Mouse (Mus musculus) heart, embryonic 14.5 days (tissue): ENCODE results near the gene Acot1. TPM values are rescaled to one million over a fixed set of nuclear protein-coding genes. Genes with fewer than 3 reads are reported as not detected.

Source experiments
- ATAC-seq: fragments of 200-750 bp; cut with Nextera tagmentation; 2 replicates; pipeline ENCODE4 v1.8.0; 2017; ENCODE audit warnings: low read depth, moderate TSS enrichment; ENCODE audit not compliant: insufficient number of reproducible peaks, insufficient read depth, low FRiP score
- H3K27ac ChIP-seq, 2 experiments: fragments of 200-500 bp in 1 of 2; fragments of 300-500 bp in 1 of 2; sonication (generic) in 1 of 2; replicated peaks in 1 of 2; 2 replicates each; pipeline ENCODE4 v1.5.1; 2012 to 2014; ENCODE audit warnings: low read depth in 2 of 2, low read length in 2 of 2, control low read depth in 1 of 2, mild to moderate bottlenecking in 1 of 2, mixed read lengths in 1 of 2; ENCODE audit not compliant: control insufficient read depth in 1 of 2, insufficient read depth in 1 of 2
- H3K27me3 ChIP-seq: fragments of 300-500 bp; sonication (generic); 2 replicates; pipeline ENCODE4 v1.6.1; 2014; ENCODE audit warnings: mild to moderate bottlenecking, low read length, control low read depth; ENCODE audit not compliant: control insufficient read depth, insufficient read depth
- H3K36me3 ChIP-seq: fragments of 300-500 bp; sonication (generic); 2 replicates; pipeline ENCODE4 v1.6.1; 2014; ENCODE audit warnings: mild to moderate bottlenecking, control low read depth, low read length, mixed read lengths; ENCODE audit not compliant: control insufficient read depth, insufficient read depth
- H3K4me1 ChIP-seq, 2 experiments: fragments of 200-500 bp in 1 of 2; fragments of 300-500 bp in 1 of 2; sonication (generic) in 1 of 2; 2 replicates each; pipeline ENCODE4 v1.6.1; 2012 to 2014; ENCODE audit warnings: low read length in 2 of 2, control low read depth in 1 of 2, mixed read lengths in 1 of 2; ENCODE audit not compliant: control insufficient read depth in 2 of 2, insufficient read depth in 2 of 2
- H3K4me2 ChIP-seq: fragments of 300-500 bp; sonication (generic); 2 replicates; pipeline ENCODE4 v1.6.1; 2014; ENCODE audit warnings: mild to moderate bottlenecking, low read length
- H3K4me3 ChIP-seq, 2 experiments: fragments of 200-500 bp in 1 of 2; fragments of 300-500 bp in 1 of 2; sonication (generic) in 1 of 2; 2 replicates each; pipeline ENCODE4 v1.5.1; 2012 to 2014; ENCODE audit warnings: low read length in 2 of 2, mild to moderate bottlenecking in 2 of 2, control low read depth in 1 of 2, low read depth in 1 of 2, moderate library complexity in 1 of 2; ENCODE audit not compliant: control insufficient read depth in 1 of 2, insufficient read depth in 1 of 2
- H3K9ac ChIP-seq: fragments of 300-500 bp; sonication (generic); 2 replicates; pipeline ENCODE4 v1.6.1; 2014; ENCODE audit warnings: mild to moderate bottlenecking, low read length
- H3K9me3 ChIP-seq: fragments of 300-500 bp; sonication (generic); 2 replicates; pipeline ENCODE4 v1.6.1; 2016; ENCODE audit warnings: low read length, control low read depth; ENCODE audit not compliant: control insufficient read depth
- WGBS: fragments of 180-500 bp; shearing (Covaris S2); extraction: QIAGEN DNeasy Blood & Tissue Kit; methylation state at CpG from one replicate; pipeline ENCODE4 v1.1.7; 2014; 5-methylcytosine and 5-hydroxymethylcytosine counted together
- polyA plus RNA-seq: library from polyadenylated mRNA; unstranded; fragments of >200 nt; fragmentation: Nextera tagmentation; extraction: Ambion mirVana; gene quantifications from 2 replicates; pipeline ENCODE4 v1.2.1, GENCODE M21; 2014

The Acot1 gene
- polyA plus RNA-seq, 1 experiment from 2014 or later, result 31.9 TPM

DNA sequence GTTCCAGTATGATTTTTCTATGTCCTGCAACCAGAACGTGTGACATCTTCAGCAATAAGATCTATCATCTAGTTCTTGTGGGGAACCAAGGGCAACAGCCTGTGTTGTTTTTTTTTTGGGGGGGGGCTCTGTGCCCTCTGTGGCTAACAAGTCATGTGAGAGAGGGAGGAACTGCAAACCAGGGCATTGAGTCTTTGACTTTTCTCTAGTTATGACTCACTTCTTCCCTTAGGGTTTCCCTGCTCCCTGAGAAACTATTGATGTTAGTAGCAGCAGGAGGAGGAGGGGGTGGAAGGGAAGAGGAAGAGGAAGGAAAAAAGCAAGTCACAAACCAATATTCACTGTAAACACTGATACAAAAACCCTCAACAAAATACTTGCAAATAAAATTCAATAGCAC is 5.4 kb upstream of the Acot1 start:
- Histone ChIP-seq H3K4me3 (no peak overlapping the region), H3K27ac (no peak overlapping the region), H3K4me1 (peaks cover 10 to 16% of the 10 kb centered on the region in 2 experiments), H3K36me3 (no peaks in the 10 kb centered on the region), H3K4me2 (no peak overlapping the region), H3K27me3 (no peaks in the 10 kb centered on the region), H3K9me3 (peaks cover 10% of the 10 kb centered on the region), H3K9ac (no peak overlapping the region)
- WGBS, result 79% methylated on average over 1 of the region's 1 CpGs
- ATAC-seq, result no peak

DNA sequence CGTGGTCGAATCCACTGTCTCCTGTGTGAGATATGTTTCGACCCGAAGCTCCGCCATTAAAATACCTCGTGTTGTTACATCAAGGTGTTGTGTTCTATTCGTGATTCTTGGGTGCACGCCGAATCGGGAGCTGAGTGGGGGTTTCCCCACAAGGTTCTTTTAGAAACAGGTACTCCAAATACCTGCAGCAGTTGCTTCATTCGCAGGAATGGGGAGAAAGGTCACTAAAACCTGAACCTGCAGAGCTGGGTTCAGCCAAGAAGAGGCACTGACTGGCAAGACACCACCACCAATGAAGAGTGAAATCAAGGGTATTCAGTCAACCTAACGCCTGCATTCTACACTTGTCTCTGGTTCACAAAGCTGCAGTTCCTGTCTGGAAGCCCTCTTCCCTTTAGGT is 1.0 kb upstream of the Acot1 start:
- no peaks in the 10 kb centered on the region for H3K9me3 ChIP-seq
- H3K4me1 ChIP-seq, result peaks cover 3 to 5% of the 10 kb centered on the region in 2 experiments; a peak in 2 of 4 replicates
- no peak overlapping the region for H3K4me3 ChIP-seq
- no peaks in the 10 kb centered on the region for H3K36me3 ChIP-seq
- no peak overlapping the region for H3K9ac ChIP-seq
- no peaks in the 10 kb centered on the region for H3K27me3 ChIP-seq
- WGBS, result 89% methylated on average over 11 of the region's 12 CpGs
- H3K27ac ChIP-seq, result no peak overlapping the region
- no peak overlapping the region for H3K4me2 ChIP-seq
- ATAC-seq, result no peak

DNA sequence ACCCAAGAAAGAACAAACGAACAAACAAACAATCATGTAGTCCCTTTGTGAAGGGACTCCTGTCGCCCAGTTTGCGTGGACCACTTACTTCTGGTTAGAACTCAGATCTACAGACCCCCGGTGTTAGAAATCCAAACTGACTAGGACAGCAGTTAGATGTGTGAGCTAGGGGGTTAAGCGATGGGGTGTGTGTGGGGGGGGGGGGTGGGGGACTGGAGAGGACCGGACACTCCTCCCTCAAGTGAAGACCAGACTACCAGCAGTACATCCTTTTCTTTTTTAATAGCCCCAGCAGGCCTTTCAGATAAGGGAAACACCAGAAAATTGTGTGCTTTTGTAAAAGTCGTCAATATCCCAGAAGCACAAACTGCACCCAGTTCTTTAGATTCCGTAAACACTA is 561 bp upstream of the Acot1 start:
- ATAC-seq, result no peak
- Histone ChIP-seq H3K9me3 (no peaks in the 10 kb centered on the region), H3K9ac (peak overlapping the region; percentile 69), H3K4me2 (peak overlapping the region; percentile 66), H3K4me1 (peaks cover 3 to 5% of the 10 kb centered on the region in 2 experiments; a peak in 2 of 4 replicates), H3K4me3 (peak overlapping the region in 1 of 2 experiments; percentile 45; a peak in 2 of 4 replicates), H3K27me3 (no peaks in the 10 kb centered on the region), H3K27ac (peak overlapping the region in 1 of 2 experiments; percentile 48; a peak in 3 of 4 replicates), H3K36me3 (no peaks in the 10 kb centered on the region)
- WGBS, result 70% methylated on average over 7 of the region's 8 CpGs

DNA sequence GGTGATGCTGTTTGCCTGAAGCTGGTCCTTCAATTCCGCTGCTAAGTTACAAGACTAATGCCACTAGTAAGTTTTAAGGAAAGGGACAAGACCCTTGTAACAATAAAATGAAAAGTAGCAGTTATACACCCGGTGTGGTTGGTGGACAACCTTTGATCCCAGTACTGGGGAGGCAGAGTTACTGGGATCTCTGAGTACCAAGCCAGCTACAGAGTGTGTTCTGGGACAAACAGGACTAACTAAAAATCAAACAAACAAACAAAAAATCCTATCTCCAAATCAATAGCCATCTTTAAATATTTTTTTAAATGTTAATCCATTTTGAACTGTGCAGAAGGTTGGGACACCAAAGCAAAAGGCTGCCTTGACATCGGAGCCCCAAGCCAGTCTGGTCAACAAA is 911 bp downstream of the Acot1 start:
- Histone ChIP-seq H3K4me2 (peak overlapping the region; percentile 66), H3K9ac (0 out of 2 replicates have a peak overlapping the region, but pooled peaks have one; percentile 69), H3K4me1 (peaks cover 3 to 5% of the 10 kb centered on the region in 2 experiments; a peak in 2 of 4 replicates), H3K27me3 (no peaks in the 10 kb centered on the region), H3K27ac (no peak overlapping the region), H3K4me3 (peak overlapping the region; percentile 45 to 49), H3K36me3 (peaks cover 6% of the 10 kb centered on the region; the same call in 1 of the 2 replicates), H3K9me3 (no peaks in the 10 kb centered on the region)
- ATAC-seq, result no peak
- 84% methylated on average over 3 of the region's 3 CpGs for WGBS

DNA sequence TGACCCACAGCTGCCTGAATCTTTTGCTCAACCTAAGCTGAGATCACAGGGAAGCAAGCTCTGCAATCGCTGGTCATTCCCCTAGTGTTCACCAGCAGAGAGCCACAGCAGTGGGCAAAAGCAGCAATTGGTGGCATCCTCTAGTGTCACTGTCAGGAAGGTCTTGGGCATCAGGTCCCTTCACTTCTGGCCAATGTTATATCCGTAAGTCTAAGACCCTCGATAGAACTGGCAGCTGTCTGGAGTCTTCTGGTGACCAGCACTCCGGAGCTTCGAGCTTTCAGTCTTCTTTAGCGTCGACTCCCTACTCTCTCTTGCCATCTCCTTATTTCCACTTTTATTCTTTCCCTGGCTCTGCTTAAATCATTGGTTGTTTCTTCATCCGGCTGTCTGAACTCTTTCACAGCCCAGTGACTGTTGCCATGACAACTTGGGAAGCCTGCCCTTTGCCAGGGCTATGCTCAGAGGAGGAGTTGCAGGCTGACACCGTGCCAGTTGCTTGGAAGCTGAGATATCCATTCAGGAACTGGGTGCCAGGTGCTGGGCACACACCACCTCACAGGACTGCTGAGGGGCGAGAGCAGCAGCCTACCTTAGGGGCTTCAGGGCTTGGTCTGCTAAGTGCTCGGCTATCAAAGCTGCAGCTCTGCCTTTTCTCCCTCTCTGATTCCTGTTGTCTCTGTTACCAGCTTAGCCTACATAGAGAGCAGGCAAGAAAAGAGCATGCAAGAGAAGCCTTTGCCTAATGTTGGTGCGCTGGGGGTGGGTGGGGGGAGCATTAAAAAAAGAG is 2.2 kb downstream of the Acot1 start:
- ATAC-seq, result no peak

DNA sequence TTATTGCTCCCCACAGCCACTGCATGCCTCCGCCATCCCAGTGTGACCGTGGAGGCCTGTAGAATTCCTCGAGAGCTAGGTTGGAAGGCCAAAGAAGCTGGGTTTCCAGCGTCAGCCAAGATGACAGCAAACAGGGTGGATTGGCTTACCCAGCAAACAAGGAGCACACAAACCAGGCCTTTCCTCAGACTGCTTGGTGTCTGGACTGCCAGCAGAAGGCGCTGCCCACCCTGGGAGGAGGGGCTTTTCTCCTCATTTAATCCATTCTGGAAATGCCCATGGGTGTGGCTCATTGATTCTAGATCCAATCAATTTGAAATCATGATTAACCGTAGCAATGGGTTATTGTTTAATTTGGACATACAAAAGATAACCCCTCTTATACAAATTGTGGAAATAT is 3.8 kb downstream of the Acot1 start:
- H3K9me3 ChIP-seq, result no peaks in the 10 kb centered on the region
- no peak overlapping the region for H3K4me3 ChIP-seq
- no peaks in the 10 kb centered on the region for H3K27me3 ChIP-seq
- no peak for ATAC-seq
- no peak overlapping the region for H3K4me2 ChIP-seq
- no peak overlapping the region for H3K9ac ChIP-seq
- peaks cover 14% of the 10 kb centered on the region; the same call in 1 of the 2 replicates for H3K36me3 ChIP-seq
- H3K4me1 ChIP-seq, result peaks cover 3 to 5% of the 10 kb centered on the region in 2 experiments; a peak in 2 of 4 replicates
- WGBS, result 61% methylated on average over 6 of the region's 6 CpGs
- no peak overlapping the region for H3K27ac ChIP-seq

More for the DNA sequence above, 2.2 kb downstream of the Acot1 start:
- no peaks in the 10 kb centered on the region for H3K27me3 ChIP-seq
- peaks cover 3 to 5% of the 10 kb centered on the region in 2 experiments; a peak in 2 of 4 replicates for H3K4me1 ChIP-seq
- peak overlapping the region; percentile 15; the same call in 1 of the 2 replicates for H3K4me2 ChIP-seq
- H3K4me3 ChIP-seq, result no peak overlapping the region
- 60% methylated on average over 12 of the region's 12 CpGs for WGBS
- no peak overlapping the region for H3K27ac ChIP-seq
- no peaks in the 10 kb centered on the region for H3K9me3 ChIP-seq
- H3K9ac ChIP-seq, result no peak overlapping the region
- H3K36me3 ChIP-seq, result peaks cover 9% of the 10 kb centered on the region; the same call in 1 of the 2 replicates

DNA sequence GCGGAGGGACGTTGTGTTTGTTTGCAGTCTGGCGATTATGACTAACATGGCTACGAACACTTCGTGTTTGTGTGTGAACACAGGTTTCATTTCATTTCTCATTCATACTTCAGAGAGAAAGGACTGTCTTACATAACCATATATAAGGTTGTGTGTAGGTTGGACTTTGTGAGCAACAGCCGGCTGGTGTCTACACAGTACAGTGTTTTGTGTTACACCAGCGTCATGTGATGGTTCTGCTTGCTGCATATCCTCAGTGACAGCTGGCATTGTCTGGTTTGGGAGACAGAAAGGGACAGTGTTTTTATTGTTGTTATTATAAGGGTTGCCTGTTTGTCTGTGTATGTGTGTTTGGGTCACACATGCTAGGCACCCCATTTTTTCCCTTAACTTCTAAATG is 4.4 kb downstream of the Acot1 start:
- Histone ChIP-seq H3K4me3 (no peak overlapping the region), H3K4me2 (no peak overlapping the region), H3K9ac (no peak overlapping the region), H3K4me1 (peaks cover 0 to 3% of the 10 kb centered on the region in 2 experiments; a peak in 2 of 4 replicates), H3K9me3 (no peaks in the 10 kb centered on the region), H3K36me3 (peaks cover 14% of the 10 kb centered on the region; the same call in 1 of the 2 replicates), H3K27me3 (no peaks in the 10 kb centered on the region), H3K27ac (no peak overlapping the region)
- ATAC-seq, result no peak
- WGBS, result 88% methylated on average over 7 of the region's 7 CpGs
